Comparison of ENCODE assay signal across 10 mouse cellular contexts in genomic region chr5:37091171-37091628, GRCm38 (mm10). TPM values are rescaled to one million over a fixed set of nuclear protein-coding genes. Genes with fewer than 3 reads are reported as not detected.
DNase-seq lines count a peak whose midpoint lies in the region; ATAC-seq lines count a peak whose summit lies in the region.
"Had no signal": no experiment of that assay in that cellular context is flagged by ENCODE, and none has a peak within 500 bp of the region (broad histone marks: within the 10 kb centered on the region; RNA-seq: fewer than 3 reads in every experiment).

No protein-coding gene starts in this region.

- DNase-seq in heart, adult 18-20 months, result no peak
- peak; percentile 58 for DNase-seq in ZHBTc4 (ENCODE audit: low read depth, low spot score)
- peak; percentile 26 for DNase-seq in testis, postnatal 14 days (ENCODE audit: low spot score)
- no peak for DNase-seq in gastrocnemius, postnatal 4 days (ENCODE audit: low spot score in 2 of 2)
- no peak for DNase-seq in layer of hippocampus, adult 8-10 months (ENCODE audit: low spot score in 2 of 2)

- H3K9me3 ChIP-seq in heart, embryonic 12.5 days (replicated peaks), result no peaks in the 10 kb centered on the region
- H3K9me3 ChIP-seq in embryonic facial prominence, embryonic 12.5 days, result no peaks in the 10 kb centered on the region
- 0 out of 2 replicates have a peak, but pooled peaks cover 5% of the 10 kb centered on the region for H3K9me3 ChIP-seq in limb, embryonic 12.5 days

- peaks cover 57% of the 10 kb centered on the region for H3K27me3 ChIP-seq in heart, embryonic 12.5 days (replicated peaks)
- peaks cover 40% of the 10 kb centered on the region for H3K27me3 ChIP-seq in embryonic facial prominence, embryonic 12.5 days
- peaks cover 53% of the 10 kb centered on the region for H3K27me3 ChIP-seq in limb, embryonic 12.5 days

- under 1% methylated on average over 47 of the region's 47 CpGs for WGBS in heart, embryonic 12.5 days
- WGBS in embryonic facial prominence, embryonic 12.5 days, result under 1% methylated on average over 47 of the region's 47 CpGs
- under 1% methylated on average over 47 of the region's 47 CpGs for WGBS in limb, embryonic 12.5 days

- H3K4me2 ChIP-seq in heart, embryonic 12.5 days, result peak overlapping the region; percentile 61
- H3K4me2 ChIP-seq in embryonic facial prominence, embryonic 12.5 days (replicated peaks), result peak overlapping the region; percentile 78
- H3K4me2 ChIP-seq in limb, embryonic 12.5 days, result peak overlapping the region; percentile 65

- H3K4me3 ChIP-seq in heart, embryonic 12.5 days, result peak overlapping the region; percentile 31
- H3K4me3 ChIP-seq in embryonic facial prominence, embryonic 12.5 days, result peak overlapping the region; percentile 42
- peak overlapping the region; percentile 41 for H3K4me3 ChIP-seq in limb, embryonic 12.5 days (replicated peaks)
- H3K4me3 ChIP-seq: erythroblast, embryonic 14.5 days had no signal

- H3K9ac ChIP-seq in heart, embryonic 12.5 days, result no peak overlapping the region
- H3K9ac ChIP-seq in embryonic facial prominence, embryonic 12.5 days, result peak overlapping the region; percentile 36; the same call in 1 of the 2 replicates
- peak overlapping the region; percentile 38 for H3K9ac ChIP-seq in limb, embryonic 12.5 days (replicated peaks)

- H3K27ac ChIP-seq in heart, embryonic 12.5 days (ENCODE audit: poor library complexity, severe bottlenecking), result no peak overlapping the region
- H3K27ac ChIP-seq in embryonic facial prominence, embryonic 12.5 days, result no peak overlapping the region
- H3K27ac ChIP-seq in limb, embryonic 12.5 days, result no peak overlapping the region

- no peak for ATAC-seq in heart, embryonic 12.5 days (ENCODE audit: insufficient number of reproducible peaks, low FRiP score)
- no peak for ATAC-seq in embryonic facial prominence, embryonic 12.5 days (ENCODE audit: insufficient number of reproducible peaks, insufficient read depth, low FRiP score, low TSS enrichment)
- no peak for ATAC-seq in limb, embryonic 12.5 days (ENCODE audit: insufficient number of reproducible peaks, insufficient read depth, low FRiP score, low TSS enrichment, low read depth)

- no peaks in the 10 kb centered on the region for H3K36me3 ChIP-seq in heart, embryonic 12.5 days
- no peaks in the 10 kb centered on the region for H3K36me3 ChIP-seq in embryonic facial prominence, embryonic 12.5 days
- H3K36me3 ChIP-seq in limb, embryonic 12.5 days, result no peaks in the 10 kb centered on the region

- peaks cover 8% of the 10 kb centered on the region; the same call in 1 of the 2 replicates for H3K4me1 ChIP-seq in heart, embryonic 12.5 days (replicated peaks)
- H3K4me1 ChIP-seq in embryonic facial prominence, embryonic 12.5 days, result peaks cover 5% of the 10 kb centered on the region; the same call in 1 of the 2 replicates
- peaks cover 10% of the 10 kb centered on the region; the same call in 1 of the 2 replicates for H3K4me1 ChIP-seq in limb, embryonic 12.5 days (replicated peaks)

RNA-seq across cellular contexts. Expression of gene Gm1043, which starts 6.0 kb away (rescaled TPM):
- polyA plus RNA-seq in heart, embryonic 12.5 days (2016; fragmentation: Nextera tagmentation; extraction: Ambion mirVana), result not detected in 2 replicates
- total RNA-seq in heart, adult 18-20 months (2021), result under 1 TPM in 1 of 2 experiments, not detected in 1; 0.08 TPM
- not detected in 2 replicates for polyA plus RNA-seq in embryonic facial prominence, embryonic 12.5 days (2016; fragmentation: Nextera tagmentation; extraction: Ambion mirVana)
- not detected in 2 replicates for polyA plus RNA-seq in limb, embryonic 12.5 days (2016; fragmentation: Nextera tagmentation; extraction: Ambion mirVana)
- not detected for total RNA-seq in gastrocnemius, postnatal 4 days (2021)
- 10 to 100 TPM; 22.4 to 42.6 (median 30.3) TPM for total RNA-seq in layer of hippocampus, adult 8-10 months (2022)
- polyA plus RNA-seq: C2C12; erythroblast, embryonic 14.5 days had no signal

Comparison
In these comparisons a context has a peak if more than half of its experiments do, and no peak if none do; other contexts are left out.
1. DNase-seq: peak in ZHBTc4 (single experiment) and testis, postnatal 14 days (single experiment); none in heart, adult 18-20 months (0 of 2), gastrocnemius, postnatal 4 days (0 of 2) and layer of hippocampus, adult 8-10 months (0 of 2).
2. RNA of gene Gm1043, which starts 6.0 kb away (total RNA-seq): 22.4 to 42.6 TPM in layer of hippocampus, adult 8-10 months; 0.08 TPM in heart, adult 18-20 months and not detected in gastrocnemius, postnatal 4 days; every median in the first group is over 10 times any median in the second.
3. Peak in every context shown above with its lines, with median percentiles within 50 percentile points of each other: H3K4me2 ChIP-seq and H3K4me3 ChIP-seq.